Mouse (Mus musculus) kidney, embryonic 15.5 days (tissue): ENCODE data around the gene Rbm20. TPM values are rescaled to one million over a fixed set of nuclear protein-coding genes. Genes with fewer than 3 reads are reported as not detected.

ENCODE experiments used
- ATAC-seq: fragments of 200-750 bp; cut with Nextera tagmentation; replicated peaks from 2 replicates; pipeline ENCODE4 v1.8.0; 2017; ENCODE audit warnings: moderate TSS enrichment; ENCODE audit not compliant: low FRiP score
- H3K27ac ChIP-seq: fragments of 300-500 bp; sonication (generic); 2 replicates; pipeline ENCODE4 v1.5.1; 2015; ENCODE audit warnings: mild to moderate bottlenecking, inconsistent platforms
- H3K27me3 ChIP-seq: fragments of 300-500 bp; sonication (generic); 2 replicates; pipeline ENCODE4 v1.6.1; 2015; ENCODE audit warnings: inconsistent platforms
- H3K36me3 ChIP-seq: fragments of 300-500 bp; sonication (generic); 2 replicates; pipeline ENCODE4 v1.6.1; 2015; ENCODE audit warnings: inconsistent platforms
- H3K4me1 ChIP-seq: fragments of 300-500 bp; sonication (generic); 2 replicates; pipeline ENCODE4 v1.6.1; 2015; ENCODE audit warnings: inconsistent platforms
- H3K4me2 ChIP-seq: fragments of 300-500 bp; sonication (generic); 2 replicates; pipeline ENCODE4 v1.6.1; 2015; ENCODE audit warnings: moderate library complexity, mild to moderate bottlenecking, inconsistent platforms
- H3K4me3 ChIP-seq: fragments of 300-500 bp; sonication (generic); replicated peaks from 2 replicates; pipeline ENCODE4 v1.5.1; 2015; ENCODE audit warnings: mild to moderate bottlenecking, inconsistent platforms
- H3K9ac ChIP-seq: fragments of 300-500 bp; sonication (generic); 2 replicates; pipeline ENCODE4 v1.6.1; 2015; ENCODE audit warnings: mild to moderate bottlenecking, inconsistent platforms
- H3K9me3 ChIP-seq: fragments of 300-500 bp; sonication (generic); replicated peaks from 2 replicates; pipeline ENCODE4 v1.6.1; 2016; ENCODE audit warnings: inconsistent platforms
- WGBS: fragments of 180-500 bp; shearing (Covaris S2); methylation state at CpG from one replicate; pipeline ENCODE4 v1.1.7; 2015; ENCODE audit warnings: mixed read lengths; 5-methylcytosine and 5-hydroxymethylcytosine counted together
- polyA plus RNA-seq: library from polyadenylated mRNA; unstranded; fragments of >200 nt; fragmentation: Nextera tagmentation; extraction: Ambion mirVana; gene quantifications from 2 replicates; pipeline ENCODE4 v1.2.1, GENCODE M21; 2015

The Rbm20 gene
- polyA plus RNA-seq, 1 experiment from 2014 or later = 2.9 TPM

DNA sequence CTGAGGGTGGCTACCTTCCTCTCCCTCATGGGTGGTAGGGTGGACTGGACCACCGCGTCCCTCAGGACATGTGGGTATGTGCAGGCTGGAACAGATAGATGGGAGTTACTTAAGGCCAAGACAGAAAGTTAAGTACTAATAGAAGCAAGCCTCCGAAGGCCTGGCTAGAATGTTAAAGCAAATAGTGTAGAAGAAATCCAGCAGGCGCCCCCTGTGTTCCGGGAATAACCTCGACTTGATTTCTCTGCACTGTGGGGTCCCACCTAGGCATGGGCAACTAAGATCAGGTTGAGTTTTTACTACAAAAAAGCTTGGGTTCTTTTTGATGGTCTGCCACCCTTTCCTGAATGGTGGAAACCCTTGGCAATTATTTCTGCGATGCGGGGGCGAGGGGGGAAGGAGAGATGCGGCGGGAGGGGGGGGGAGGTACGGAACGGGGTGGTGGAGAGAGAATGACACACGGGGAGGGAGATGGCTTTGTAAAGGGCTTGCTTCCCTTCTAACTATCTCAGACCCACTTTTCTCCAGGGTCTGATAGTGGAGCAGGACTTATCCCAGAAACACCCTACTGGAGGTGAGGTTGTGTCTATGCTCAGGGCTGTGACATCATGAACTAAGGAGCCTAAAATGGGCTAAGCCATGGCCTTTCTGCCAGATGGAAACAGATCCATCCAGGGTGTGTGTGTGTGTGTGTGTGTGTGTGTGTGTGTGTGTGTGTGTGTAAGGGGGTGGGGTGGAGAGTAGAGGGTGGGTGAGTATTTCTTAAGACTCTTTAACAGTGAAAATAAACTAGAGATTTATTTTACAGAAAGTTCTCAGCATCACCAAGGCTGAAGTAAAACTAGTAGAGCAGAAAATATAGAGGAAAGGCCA lies 175.0 kb downstream of the Rbm20 start:
- 65% methylated on average over 14 of the region's 14 CpGs for WGBS
- Histone ChIP-seq H3K9ac (no peak overlapping the region), H3K27ac (peak overlapping the region; percentile 94), H3K36me3 (no peaks in the 10 kb centered on the region), H3K4me2 (peak overlapping the region; percentile 48), H3K27me3 (no peaks in the 10 kb centered on the region), H3K4me3 (no peak overlapping the region), H3K4me1 (peaks cover 55% of the 10 kb centered on the region), H3K9me3 (no peaks in the 10 kb centered on the region)
- ATAC-seq = peak; percentile 52

DNA sequence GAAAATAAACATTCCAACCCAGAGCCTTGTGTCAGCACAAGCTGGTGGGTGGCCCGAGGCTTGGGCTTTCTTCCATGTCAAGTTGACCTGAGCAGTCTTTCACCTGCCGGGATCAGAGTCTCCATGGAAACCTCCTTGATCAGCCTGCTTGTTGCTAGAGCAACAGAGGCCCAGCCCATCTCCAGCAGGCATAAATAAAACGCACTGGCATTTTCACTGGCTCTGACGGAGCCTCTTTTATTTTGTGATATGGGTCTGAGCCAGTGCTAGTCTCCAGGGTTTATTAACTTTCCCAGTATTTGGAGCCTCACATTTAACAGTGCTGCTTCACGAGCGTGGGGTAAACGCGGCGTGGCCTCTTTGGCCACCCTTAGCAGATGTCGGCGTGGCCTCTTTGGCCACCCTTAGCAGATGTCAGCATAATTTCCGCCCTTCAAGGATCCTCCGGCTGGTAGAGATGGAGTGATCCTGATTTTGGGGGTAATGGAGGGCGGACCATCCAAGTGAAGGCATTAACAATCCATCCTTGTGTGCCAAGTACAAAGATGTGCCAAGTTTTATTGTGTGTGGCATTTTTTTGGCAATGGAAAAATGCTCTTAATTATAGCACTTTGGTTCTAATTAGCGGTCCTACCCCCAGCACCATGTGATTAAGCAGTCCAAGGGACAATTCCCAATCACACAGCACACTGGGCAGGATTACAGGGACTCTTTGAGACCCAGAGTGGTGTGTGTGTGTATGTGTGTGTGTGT lies 175.8 kb downstream of the Rbm20 start:
- 23% methylated on average over 15 of the region's 15 CpGs for WGBS
- H3K4me2 ChIP-seq = peak overlapping the region; percentile 48
- H3K9ac ChIP-seq = no peak overlapping the region
- no peak overlapping the region for H3K4me3 ChIP-seq
- H3K4me1 ChIP-seq = peaks cover 58% of the 10 kb centered on the region
- no peaks in the 10 kb centered on the region for H3K36me3 ChIP-seq
- no peaks in the 10 kb centered on the region for H3K9me3 ChIP-seq
- no peaks in the 10 kb centered on the region for H3K27me3 ChIP-seq
- ATAC-seq = peak; percentile 94
- H3K27ac ChIP-seq = peak overlapping the region; percentile 94

DNA sequence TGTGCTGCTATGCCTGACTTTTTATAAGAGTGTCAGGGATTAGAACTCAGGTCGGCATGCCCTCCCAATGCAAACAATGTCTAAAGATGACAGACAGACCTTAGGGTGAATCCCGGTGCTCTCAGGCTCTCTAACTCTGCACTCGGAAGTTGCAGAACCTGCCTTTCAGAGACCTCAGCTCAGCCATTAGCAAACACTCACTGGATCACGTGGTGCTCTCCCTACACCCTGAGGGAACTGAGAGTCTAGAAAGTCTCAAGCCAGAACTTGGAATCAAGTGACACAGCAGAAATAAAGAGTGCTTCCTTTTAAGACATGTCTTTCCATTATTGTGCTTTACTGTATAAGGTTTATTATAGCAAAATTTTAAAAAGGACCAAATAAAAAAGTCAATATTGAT lies 177.9 kb downstream of the Rbm20 start:
- Histone ChIP-seq H3K9me3 (no peaks in the 10 kb centered on the region), H3K9ac (no peak overlapping the region), H3K27ac (no peak overlapping the region), H3K27me3 (no peaks in the 10 kb centered on the region), H3K36me3 (no peaks in the 10 kb centered on the region), H3K4me2 (no peak overlapping the region), H3K4me1 (peaks cover 73% of the 10 kb centered on the region), H3K4me3 (no peak overlapping the region)
- no peak for ATAC-seq
- WGBS = 71% methylated on average over 4 of the region's 4 CpGs

DNA sequence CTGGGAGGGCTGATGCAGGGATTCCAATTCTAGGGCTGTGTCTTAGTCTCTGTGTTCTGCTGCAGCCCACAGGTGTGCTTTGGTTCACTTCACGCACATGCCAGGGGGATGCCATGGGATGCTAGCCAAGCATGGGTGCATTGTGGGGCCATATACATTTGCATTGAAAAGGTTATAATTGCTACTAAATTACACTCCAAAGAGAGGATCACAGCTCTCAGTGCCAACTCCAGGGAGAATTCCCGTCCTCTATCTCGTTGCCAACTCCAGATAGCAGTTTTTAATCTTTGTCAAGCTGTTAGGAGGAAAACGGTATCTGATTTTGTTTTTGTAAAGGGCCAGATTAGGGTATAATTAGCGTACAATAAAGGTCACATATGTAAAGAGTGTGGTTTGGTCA lies 178.7 kb downstream of the Rbm20 start:
- H3K9ac ChIP-seq = no peak overlapping the region

DNA sequence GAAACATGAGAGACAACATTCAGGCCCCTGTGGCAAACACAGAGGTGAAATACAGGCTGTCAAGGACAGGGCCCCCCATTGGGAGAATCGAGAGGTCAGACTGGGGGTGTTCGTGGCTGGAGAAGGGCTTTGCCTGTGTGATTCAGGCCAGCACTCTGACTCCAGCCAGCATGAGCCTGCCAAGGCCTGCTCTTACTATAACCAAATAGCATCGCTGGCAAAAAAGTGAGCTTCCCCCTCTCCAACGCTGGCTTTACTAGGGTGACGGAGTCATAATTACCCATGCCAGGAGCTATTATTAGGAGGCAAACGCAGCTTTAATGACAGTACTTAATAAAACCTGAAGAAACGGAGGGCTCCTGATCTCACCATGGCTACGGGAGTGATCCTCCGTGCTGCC lies 179.7 kb downstream of the Rbm20 start:
- no peak overlapping the region for H3K27ac ChIP-seq
- H3K27me3 ChIP-seq = no peaks in the 10 kb centered on the region
- H3K9ac ChIP-seq = no peak overlapping the region
- peaks cover 61% of the 10 kb centered on the region for H3K4me1 ChIP-seq
- no peak overlapping the region for H3K4me2 ChIP-seq
- H3K36me3 ChIP-seq = no peaks in the 10 kb centered on the region
- ATAC-seq = no peak
- no peaks in the 10 kb centered on the region for H3K9me3 ChIP-seq
- no peak overlapping the region for H3K4me3 ChIP-seq
- 70% methylated on average over 9 of the region's 9 CpGs for WGBS

More for the DNA sequence above, 178.7 kb downstream of the Rbm20 start:
- no peaks in the 10 kb centered on the region for H3K36me3 ChIP-seq
- no peak overlapping the region for H3K4me3 ChIP-seq
- WGBS = 76% methylated on average over 5 of the region's 5 CpGs
- ATAC-seq = no peak
- no peaks in the 10 kb centered on the region for H3K9me3 ChIP-seq
- no peak overlapping the region for H3K4me2 ChIP-seq
- no peak overlapping the region for H3K27ac ChIP-seq
- peaks cover 65% of the 10 kb centered on the region for H3K4me1 ChIP-seq
- no peaks in the 10 kb centered on the region for H3K27me3 ChIP-seq

DNA sequence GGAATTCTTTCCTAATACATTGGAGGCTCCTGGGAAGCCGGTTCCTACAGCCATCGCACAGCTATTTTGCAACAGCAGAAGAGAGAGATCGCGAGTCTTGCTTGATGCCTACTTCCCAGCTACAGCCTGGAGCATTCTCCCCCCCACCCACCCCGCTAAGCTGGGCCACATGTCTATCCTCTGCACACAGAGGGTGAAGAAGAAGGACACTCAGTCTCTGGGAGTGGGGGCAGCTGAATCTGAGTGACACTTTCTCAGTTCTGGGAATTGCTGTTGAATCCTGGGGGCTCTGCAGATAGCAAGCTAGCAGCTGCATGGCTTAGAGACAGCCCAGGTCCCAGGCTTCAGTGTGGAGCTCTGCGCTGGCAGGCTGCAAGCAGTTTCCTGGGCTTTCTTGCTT lies 180.9 kb downstream of the Rbm20 start:
- no peak for ATAC-seq
- Histone ChIP-seq H3K36me3 (no peaks in the 10 kb centered on the region), H3K27me3 (no peaks in the 10 kb centered on the region), H3K9ac (no peak overlapping the region), H3K4me1 (peaks cover 53% of the 10 kb centered on the region), H3K4me2 (no peak overlapping the region), H3K4me3 (no peak overlapping the region), H3K9me3 (no peaks in the 10 kb centered on the region), H3K27ac (no peak overlapping the region)
- WGBS = 75% methylated on average over 6 of the region's 6 CpGs

DNA sequence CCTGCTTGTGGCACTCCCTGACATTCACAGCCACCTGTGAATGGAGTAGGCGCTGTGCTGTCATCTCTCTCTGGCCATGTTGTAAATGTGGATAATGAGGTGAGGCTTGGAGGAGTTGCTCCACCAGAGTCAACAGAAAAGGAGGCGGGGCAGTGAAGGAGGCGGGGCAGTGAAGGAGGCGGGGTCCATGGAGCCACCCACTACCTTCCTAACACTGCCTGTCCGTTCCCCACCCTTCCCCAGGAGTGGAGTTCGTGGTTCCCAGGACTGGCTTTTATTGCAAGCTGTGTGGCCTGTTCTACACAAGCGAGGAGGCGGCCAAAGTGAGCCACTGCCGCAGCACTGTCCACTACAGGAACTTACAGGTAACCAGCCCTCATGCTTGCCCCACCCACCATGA lies 182.0 kb downstream of the Rbm20 start:
- Histone ChIP-seq H3K4me3 (no peak overlapping the region; the same call in 1 of the 2 replicates), H3K9me3 (no peaks in the 10 kb centered on the region), H3K36me3 (no peaks in the 10 kb centered on the region), H3K4me2 (peak overlapping the region; percentile 35), H3K27me3 (no peaks in the 10 kb centered on the region), H3K9ac (no peak overlapping the region), H3K27ac (0 out of 2 replicates have a peak overlapping the region, but pooled peaks have one; percentile 11), H3K4me1 (peaks cover 42% of the 10 kb centered on the region)
- 17% methylated on average over 9 of the region's 9 CpGs for WGBS
- peak; percentile 73 for ATAC-seq

DNA sequence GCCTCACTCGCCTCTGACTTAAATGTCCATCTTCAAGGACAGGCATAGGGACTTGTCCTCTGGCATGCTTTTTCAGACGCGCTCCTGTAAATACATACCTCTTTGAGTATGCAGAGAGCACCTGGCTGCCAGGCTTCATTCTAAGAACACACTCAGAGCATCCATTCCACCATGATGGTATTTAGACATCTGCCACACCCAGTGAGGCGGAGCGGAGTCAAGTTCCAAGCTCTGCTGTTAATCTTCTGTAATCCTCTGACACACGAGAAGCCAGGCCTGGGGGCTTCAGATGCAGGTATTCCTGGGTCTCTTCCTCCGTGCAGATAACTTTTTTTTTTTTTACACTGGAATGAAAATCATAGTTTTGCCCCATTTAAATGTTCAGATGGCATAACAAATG lies 182.5 kb downstream of the Rbm20 start:
- H3K4me2 ChIP-seq = peak overlapping the region; percentile 35; the same call in 1 of the 2 replicates
- 0 out of 2 replicates have a peak overlapping the region, but pooled peaks have one; percentile 11 for H3K27ac ChIP-seq
- 47% methylated on average over 7 of the region's 7 CpGs for WGBS
- H3K36me3 ChIP-seq = no peaks in the 10 kb centered on the region
- peaks cover 40% of the 10 kb centered on the region for H3K4me1 ChIP-seq
- no peaks in the 10 kb centered on the region for H3K27me3 ChIP-seq
- H3K4me3 ChIP-seq = no peak overlapping the region; the same call in 1 of the 2 replicates
- no peaks in the 10 kb centered on the region for H3K9me3 ChIP-seq
- ATAC-seq = peak; percentile 37; the same call in 1 of the 2 replicates
- no peak overlapping the region for H3K9ac ChIP-seq

DNA sequence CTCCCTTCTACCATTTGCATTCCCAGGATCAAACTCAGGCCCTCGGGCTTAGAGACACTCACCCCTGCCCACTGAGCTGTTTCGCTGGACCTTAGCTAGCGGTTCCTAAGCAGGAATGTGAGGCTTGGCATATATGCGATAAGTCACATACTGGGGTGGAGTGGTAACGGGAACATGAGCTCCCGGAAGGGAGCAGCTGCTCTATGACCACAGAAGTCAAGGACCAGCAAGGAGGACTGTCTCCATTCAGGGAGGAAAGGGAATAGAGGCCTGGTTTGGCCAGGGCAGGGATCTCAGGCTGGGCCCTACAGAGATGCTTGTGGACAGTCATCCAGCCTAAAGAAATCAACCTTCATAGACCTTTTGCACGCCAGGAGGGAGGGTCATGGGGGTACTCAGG lies 184.2 kb downstream of the Rbm20 start:
- H3K36me3 ChIP-seq = no peaks in the 10 kb centered on the region
- 0 out of 2 replicates have a peak overlapping the region, but pooled peaks have one; percentile 22 for H3K27ac ChIP-seq
- peaks cover 30% of the 10 kb centered on the region for H3K4me1 ChIP-seq
- H3K4me3 ChIP-seq = no peak overlapping the region
- 55% methylated on average over 7 of the region's 7 CpGs for WGBS
- H3K9me3 ChIP-seq = no peaks in the 10 kb centered on the region
- no peaks in the 10 kb centered on the region for H3K27me3 ChIP-seq
- no peak for ATAC-seq
- H3K9ac ChIP-seq = no peak overlapping the region
- no peak overlapping the region for H3K4me2 ChIP-seq

DNA sequence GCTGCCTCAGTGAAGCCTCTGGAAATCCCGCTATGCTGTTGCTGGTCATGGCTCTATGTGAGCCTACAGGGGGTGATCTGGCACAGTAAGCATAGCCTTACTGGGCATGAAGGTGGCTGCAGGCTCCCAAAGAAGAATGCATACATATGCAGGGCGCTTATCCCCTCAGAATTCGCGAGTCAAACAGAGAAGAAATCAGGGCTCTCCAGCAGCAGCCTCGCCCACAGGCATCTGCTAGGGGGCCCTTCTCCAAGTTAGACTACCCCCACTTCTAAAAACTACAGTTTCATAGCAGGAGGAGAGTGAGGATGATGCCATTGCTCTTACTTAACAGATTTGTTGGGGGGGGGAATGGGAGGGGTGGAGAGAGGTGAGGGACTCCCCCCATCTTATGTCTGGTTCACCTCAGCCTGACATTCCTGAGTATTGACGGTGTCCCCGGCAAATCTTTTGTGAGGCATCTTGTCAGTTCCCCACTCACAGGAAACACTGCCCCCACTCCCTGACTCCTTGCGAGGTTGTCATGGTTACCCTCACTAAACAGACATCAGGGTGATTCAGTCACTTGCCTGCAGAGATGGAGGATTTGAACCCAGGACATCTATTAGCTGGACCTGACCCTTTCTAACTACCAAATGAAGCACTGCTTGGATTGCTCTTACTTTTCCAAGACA lies 185.6 kb downstream of the Rbm20 start:
- Histone ChIP-seq H3K9me3 (no peaks in the 10 kb centered on the region), H3K27ac (no peak overlapping the region), H3K27me3 (no peaks in the 10 kb centered on the region), H3K4me2 (no peak overlapping the region), H3K4me1 (peaks cover 29% of the 10 kb centered on the region), H3K4me3 (no peak overlapping the region), H3K36me3 (no peaks in the 10 kb centered on the region), H3K9ac (no peak overlapping the region)
- ATAC-seq = no peak
- 77% methylated on average over 8 of the region's 8 CpGs for WGBS

DNA sequence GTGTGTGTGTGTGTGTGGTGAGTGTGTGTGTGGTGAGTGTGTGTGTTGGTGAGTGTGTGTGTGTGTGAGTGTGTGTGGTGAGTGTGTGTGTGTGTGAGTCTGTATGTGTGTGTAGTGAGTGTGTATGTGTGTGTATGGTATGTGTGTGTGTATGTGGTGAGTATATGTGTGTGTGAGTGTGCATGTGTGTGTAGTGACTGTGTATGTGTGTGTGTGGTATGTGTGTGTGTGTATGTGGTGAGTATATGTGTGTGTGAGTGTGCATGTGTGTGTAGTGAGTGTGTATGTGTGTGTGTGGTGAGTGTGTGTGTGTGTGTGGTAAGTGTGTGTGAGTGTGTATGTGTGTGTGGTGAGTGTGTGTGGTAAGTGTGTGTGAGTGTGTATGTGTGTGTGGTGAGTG lies 190.1 kb downstream of the Rbm20 start:
- Histone ChIP-seq H3K4me1 (0 out of 2 replicates have a peak, but pooled peaks cover 3% of the 10 kb centered on the region), H3K36me3 (no peaks in the 10 kb centered on the region), H3K4me3 (no peak overlapping the region), H3K9ac (no peak overlapping the region), H3K9me3 (no peaks in the 10 kb centered on the region), H3K27me3 (no peaks in the 10 kb centered on the region), H3K27ac (no peak overlapping the region), H3K4me2 (no peak overlapping the region)
- no peak for ATAC-seq

DNA sequence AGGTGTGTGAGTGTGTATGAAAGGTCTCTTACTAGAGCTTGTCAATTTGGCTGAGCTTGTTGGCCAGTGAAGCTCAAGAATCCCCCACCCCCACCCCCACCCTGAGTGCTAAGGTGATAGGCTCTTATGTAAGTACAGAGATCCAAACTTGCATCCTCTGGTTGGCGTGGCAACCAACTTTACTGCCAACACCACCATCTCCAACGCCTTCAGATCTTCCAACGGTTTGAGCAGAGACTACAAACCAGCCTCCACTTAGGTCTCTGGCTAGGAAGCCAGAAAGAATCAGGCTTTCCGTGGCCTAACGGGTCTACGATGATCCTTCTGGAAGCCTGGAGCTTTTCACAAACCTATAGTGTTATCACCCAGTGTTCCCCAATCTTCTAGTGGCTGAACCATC lies 191.0 kb downstream of the Rbm20 start:
- H3K9me3 ChIP-seq = no peaks in the 10 kb centered on the region
- no peak overlapping the region for H3K4me2 ChIP-seq
- no peak overlapping the region for H3K4me3 ChIP-seq
- H3K9ac ChIP-seq = no peak overlapping the region
- H3K4me1 ChIP-seq = no peaks in the 10 kb centered on the region
- ATAC-seq = no peak
- WGBS = 82% methylated on average over 6 of the region's 6 CpGs
- no peak overlapping the region for H3K27ac ChIP-seq
- H3K36me3 ChIP-seq = no peaks in the 10 kb centered on the region
- H3K27me3 ChIP-seq = no peaks in the 10 kb centered on the region
